Mouse (Mus musculus) kidney, adult 2 months (tissue): ENCODE results near the gene Pycr1. TPM values are rescaled to one million over a fixed set of nuclear protein-coding genes. Genes with fewer than 3 reads are reported as not detected.
A peak's percentile ranks its signal among the peaks of the same experiment; 100 is the strongest.

ENCODE experiments used
- DNase-seq: peaks from one replicate; pipeline ENCODE4 v3.0.0; 2021
- H3K27ac ChIP-seq: fragments of 200-500 bp; 2 replicates; pipeline ENCODE4 v1.5.1; 2012; ENCODE audit warnings: low read depth, low read length, control low read depth, inconsistent platforms; ENCODE audit not compliant: insufficient read depth
- H3K27me3 ChIP-seq: fragments of 200-500 bp; replicated peaks from 2 replicates; pipeline ENCODE4 v1.6.1; 2012; ENCODE audit warnings: mild to moderate bottlenecking, moderate library complexity, low read length, inconsistent platforms; ENCODE audit not compliant: control insufficient read depth, insufficient read depth
- H3K36me3 ChIP-seq: fragments of 200-500 bp; 2 replicates; pipeline ENCODE4 v1.6.1; 2012; ENCODE audit warnings: mild to moderate bottlenecking, moderate library complexity, low read length, inconsistent platforms; ENCODE audit not compliant: control insufficient read depth, insufficient read depth
- H3K4me1 ChIP-seq: fragments of 200-500 bp; 2 replicates; pipeline ENCODE4 v1.6.1; 2011; ENCODE audit warnings: low read length; ENCODE audit not compliant: control insufficient read depth, insufficient read depth
- H3K4me3 ChIP-seq: fragments of 200-500 bp; 2 replicates; pipeline ENCODE4 v1.5.1; 2011; ENCODE audit warnings: mild to moderate bottlenecking, low read depth, low read length, control low read depth; ENCODE audit not compliant: insufficient read depth
- CTCF ChIP-seq: fragments of 200-500 bp; conservative IDR thresholded peaks from 2 replicates; pipeline ENCODE4 v1.5.1; 2011; ENCODE audit warnings: low read depth, mild to moderate bottlenecking, control low read depth, low read length, moderate library complexity, mixed read lengths; ENCODE audit not compliant: insufficient read depth, insufficient read length
- POLR2A ChIP-seq: fragments of 200-500 bp; IDR thresholded peaks from one replicate; pipeline ENCODE4 v1.6.1; 2011; ENCODE audit warnings: low read depth, low read length, control low read depth
- WGBS: fragments of 180-500 bp; shearing (Covaris S2); methylation state at CpG from one replicate; pipeline ENCODE4 v1.1.7; 2018; 5-methylcytosine and 5-hydroxymethylcytosine counted together
- polyA plus RNA-seq: library from polyadenylated mRNA; depleted of rRNA; stranded (reverse); fragments of >200 nt; gene quantifications from 2 replicates; pipeline ENCODE4 v1.2.3, GENCODE M21; 2012

Gene Pycr1
- polyA plus RNA-seq, 1 experiment, result 1.0 TPM

- peak; percentile 91 for DNase-seq
- TF ChIP-seq CTCF (no peak), POLR2A (peak; percentile 77)
- H3K27ac ChIP-seq, result peak overlapping the region; percentile 66
- H3K4me3 ChIP-seq, result peak overlapping the region; percentile 69
- peaks cover 4% of the 10 kb centered on the region for H3K36me3 ChIP-seq
- peaks cover 19% of the 10 kb centered on the region for H3K4me1 ChIP-seq
- H3K27me3 ChIP-seq, result no peaks in the 10 kb centered on the region
- under 1% methylated on average over 52 of the region's 53 CpGs for WGBS
Measured at GRCm38 (mm10) chr11:120624680-120625111, 18.9 kb downstream of the Pycr1 start.

- H3K4me1 ChIP-seq, result peaks cover 16% of the 10 kb centered on the region
- no peaks in the 10 kb centered on the region for H3K27me3 ChIP-seq
- H3K4me3 ChIP-seq, result peak overlapping the region; percentile 69
- peak overlapping the region; percentile 66 for H3K27ac ChIP-seq
- DNase-seq, result peak; percentile 85
- TF ChIP-seq POLR2A (no peak), CTCF (peak; percentile 72)
- 8% methylated on average over 30 of the region's 30 CpGs for WGBS
- H3K36me3 ChIP-seq, result peaks cover 4% of the 10 kb centered on the region
Measured at GRCm38 (mm10) chr11:120623961-120624679, 19.4 kb downstream of the Pycr1 start.

GRCm38 (mm10) chr11:120622805-120623204 lies 20.8 kb downstream of the Pycr1 start:
- H3K36me3 ChIP-seq, result peaks cover 7% of the 10 kb centered on the region
- 92% methylated on average over 6 of the region's 6 CpGs for WGBS
- no peak overlapping the region for H3K4me3 ChIP-seq
- TF ChIP-seq CTCF (no peak), POLR2A (no peak)
- no peaks in the 10 kb centered on the region for H3K27me3 ChIP-seq
- peaks cover 13% of the 10 kb centered on the region; the same call in 1 of the 2 replicates for H3K4me1 ChIP-seq
- H3K27ac ChIP-seq, result no peak overlapping the region
- no peak for DNase-seq

GRCm38 (mm10) chr11:120620195-120620594 lies 23.4 kb downstream of the Pycr1 start:
- H3K4me1 ChIP-seq, result peaks cover 20% of the 10 kb centered on the region
- TF ChIP-seq POLR2A (no peak), CTCF (no peak)
- 94% methylated on average over 14 of the region's 14 CpGs for WGBS
- no peak overlapping the region for H3K4me3 ChIP-seq
- no peaks in the 10 kb centered on the region for H3K27me3 ChIP-seq
- no peak overlapping the region for H3K27ac ChIP-seq
- no peak for DNase-seq
- peaks cover 7% of the 10 kb centered on the region for H3K36me3 ChIP-seq

- Histone ChIP-seq H3K27ac (0 out of 2 replicates have a peak overlapping the region, but pooled peaks have one; percentile 1), H3K27me3 (no peaks in the 10 kb centered on the region), H3K36me3 (peaks cover 7% of the 10 kb centered on the region), H3K4me1 (peaks cover 15% of the 10 kb centered on the region), H3K4me3 (no peak overlapping the region)
- no peak for TF ChIP-seq CTCF
- TF ChIP-seq POLR2A, result no peak
- DNase-seq, result no peak
- 88% methylated on average over 25 of the region's 25 CpGs for WGBS
Measured at GRCm38 (mm10) chr11:120618619-120619535, 24.7 kb downstream of the Pycr1 start.

- TF ChIP-seq CTCF (no peak), POLR2A (no peak)
- peak; percentile 98 for DNase-seq
Measured at GRCm38 (mm10) chr11:120617519-120618112, 26.0 kb downstream of the Pycr1 start, which contains the start of gene Pcyt2. Gene Pcyt2, minus strand, starts transcription at chr11:120617936.

More at GRCm38 (mm10) chr11:120617519-120618112, 26.0 kb downstream of the Pycr1 start, which contains the start of gene Pcyt2:
- Histone ChIP-seq H3K27me3 (no peaks in the 10 kb centered on the region), H3K4me1 (peaks cover 14% of the 10 kb centered on the region), H3K4me3 (peak within 1 kb of the TSS; percentile 83), H3K27ac (peak within 1 kb of the TSS; percentile 95), H3K36me3 (peaks cover 5% of the 10 kb centered on the region; the same call in 1 of the 2 replicates)
- WGBS, result under 1% methylated on average over 56 of the region's 56 CpGs
